Mouse (Mus musculus): ENCODE data around the gene Gsk3b. TPM values are rescaled to one million over a fixed set of nuclear protein-coding genes. Genes with fewer than 3 reads are reported as not detected.
"Not testable (repeated sequence)": the region's sequence is repeated elsewhere in the genome, so short reads cannot be mapped to it uniquely, and the experiment has no call there.

Gene Gsk3b
- 28.2 and 29.6 TPM in 2 replicates for polyA plus RNA-seq (2014; fragmentation: Nextera tagmentation; extraction: Ambion mirVana)

DNA sequence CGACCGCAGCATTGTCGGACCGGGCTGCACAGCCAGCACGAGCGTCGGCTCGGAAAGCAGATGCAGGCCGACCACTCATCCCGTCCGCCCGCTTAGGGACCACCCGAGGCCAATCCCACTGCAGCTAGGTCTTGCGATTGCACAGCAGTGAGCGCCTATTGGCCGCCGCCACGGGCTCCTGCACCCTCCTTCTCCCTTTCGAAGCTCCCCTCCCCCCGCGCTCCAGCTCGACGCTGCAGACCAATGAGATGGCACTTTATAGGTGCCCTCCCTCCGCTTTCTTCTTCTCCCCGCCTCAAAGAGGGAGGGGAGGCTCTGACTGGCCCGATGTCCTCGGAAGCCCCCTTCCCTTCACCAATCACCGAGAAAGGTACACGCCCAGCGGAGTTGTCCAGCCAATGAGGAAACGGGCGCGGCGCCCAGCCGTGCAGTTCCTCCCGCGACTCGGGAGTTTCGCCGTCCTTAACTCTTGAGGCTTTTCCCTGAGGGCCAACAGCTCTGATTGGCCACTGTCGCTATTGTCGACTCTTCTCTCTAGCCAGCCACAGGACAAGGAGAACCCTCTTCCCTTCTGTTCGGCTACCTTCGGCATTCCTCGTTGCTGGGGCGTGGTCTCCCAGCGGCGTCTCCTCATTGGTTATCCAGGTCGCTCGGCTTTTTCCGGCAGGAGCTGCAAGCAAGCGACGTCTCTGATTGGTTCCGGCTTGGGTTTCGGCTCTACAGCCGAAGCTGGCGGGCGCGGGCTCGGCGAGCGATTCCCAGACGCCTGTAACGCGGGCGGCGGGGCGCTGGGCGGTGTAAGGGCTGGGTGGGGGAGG lies at the start of gene Gsk3b:
TSS of gene Gsk3b (plus strand) at position 373 of the 818 bp plus-strand sequence.
- ATAC-seq (replicated peaks; ENCODE audit: low FRiP score) = peak; percentile 92
- under 1% methylated on average over 67 of the region's 69 CpGs for WGBS
- H3K27ac ChIP-seq (ENCODE audit: low read depth, low read length) = peak within 1 kb of the TSS; percentile 99

DNA sequence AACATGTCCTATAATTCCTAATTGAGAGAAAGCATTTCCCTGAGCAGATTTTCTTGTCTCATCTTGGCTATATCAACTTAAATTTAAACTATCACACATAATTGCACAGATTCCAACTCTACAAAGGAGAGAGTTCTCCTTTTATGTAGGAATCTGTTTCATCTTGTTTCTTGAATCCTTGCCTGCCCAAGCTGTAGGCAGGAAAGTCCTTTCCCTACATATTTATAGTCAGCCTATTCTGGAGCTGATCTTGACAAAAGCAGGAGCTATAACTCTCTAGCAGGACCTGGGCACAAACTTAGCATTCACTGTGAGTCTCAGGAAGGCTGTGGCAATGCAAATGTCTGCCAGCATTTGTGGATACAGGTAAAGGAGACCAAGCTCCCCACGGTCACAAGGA lies 46.6 kb upstream of the Gsk3b start:
- no peak overlapping the region for H3K9ac ChIP-seq (ENCODE audit: low read depth, low read length)
- no peak overlapping the region for H3K4me2 ChIP-seq
- 83% methylated on average over 1 of the region's 1 CpGs for WGBS
- no peak overlapping the region for H3K27ac ChIP-seq (ENCODE audit: low read depth, low read length)
- ATAC-seq (replicated peaks; ENCODE audit: low FRiP score) (no peak), DNase-seq (ENCODE audit: low spot score) (no peak)
- H3K27me3 ChIP-seq (replicated peaks; ENCODE audit: control insufficient read depth, insufficient read depth, low read length) = no peaks in the 10 kb centered on the region
- H3K4me3 ChIP-seq (ENCODE audit: low read depth, low read length) = no peak overlapping the region
- H3K9me3 ChIP-seq (ENCODE audit: control insufficient read depth, low read length) = no peaks in the 10 kb centered on the region
- H3K4me1 ChIP-seq (replicated peaks; ENCODE audit: control insufficient read depth, insufficient read depth, low read length) = no peaks in the 10 kb centered on the region
- H3K36me3 ChIP-seq (ENCODE audit: control insufficient read depth, insufficient read depth, low read length) = no peaks in the 10 kb centered on the region

More for the DNA sequence above, at the start of gene Gsk3b:
- Histone ChIP-seq H3K27me3 (replicated peaks; ENCODE audit: control insufficient read depth, insufficient read depth, low read length) (no peaks in the 10 kb centered on the region), H3K4me3 (ENCODE audit: low read depth, low read length) (peak within 1 kb of the TSS; percentile 93), H3K36me3 (ENCODE audit: control insufficient read depth, insufficient read depth, low read length) (no peaks in the 10 kb centered on the region), H3K4me2 (peak within 1 kb of the TSS; percentile 93), H3K4me1 (replicated peaks; ENCODE audit: control insufficient read depth, insufficient read depth, low read length) (peaks cover 18% of the 10 kb centered on the region), H3K9ac (ENCODE audit: low read depth, low read length) (peak within 1 kb of the TSS; percentile 93), H3K9me3 (ENCODE audit: control insufficient read depth, low read length) (no peaks in the 10 kb centered on the region)
- DNase-seq (ENCODE audit: low spot score) = peak; percentile 97

DNA sequence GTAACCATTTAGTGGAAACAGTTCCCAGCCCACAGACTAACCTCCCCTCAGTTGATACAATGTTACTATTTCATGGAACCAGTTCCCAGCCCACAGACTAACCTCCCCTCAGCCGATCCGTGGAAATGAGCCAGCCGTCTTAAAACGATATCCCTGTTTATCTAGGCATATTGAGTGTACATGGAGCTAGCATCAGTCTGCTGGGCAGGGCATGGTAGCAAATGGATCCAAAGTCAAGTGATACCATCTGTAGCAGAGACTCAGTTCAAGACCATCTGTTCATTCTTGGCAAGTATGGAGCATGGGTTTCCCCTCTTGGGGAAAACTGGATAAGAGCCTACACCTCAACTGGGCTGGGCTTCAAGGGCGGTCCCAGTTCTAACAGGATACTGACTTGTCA lies 44.2 kb upstream of the Gsk3b start:
- Histone ChIP-seq H3K9ac (ENCODE audit: low read depth, low read length) (no peak overlapping the region), H3K36me3 (ENCODE audit: control insufficient read depth, insufficient read depth, low read length) (no peaks in the 10 kb centered on the region), H3K27ac (ENCODE audit: low read depth, low read length) (no peak overlapping the region), H3K9me3 (ENCODE audit: control insufficient read depth, low read length) (no peaks in the 10 kb centered on the region), H3K4me1 (replicated peaks; ENCODE audit: control insufficient read depth, insufficient read depth, low read length) (no peaks in the 10 kb centered on the region), H3K4me3 (ENCODE audit: low read depth, low read length) (no peak overlapping the region), H3K4me2 (no peak overlapping the region), H3K27me3 (replicated peaks; ENCODE audit: control insufficient read depth, insufficient read depth, low read length) (no peaks in the 10 kb centered on the region)
- WGBS = 87% methylated on average over 5 of the region's 5 CpGs
- DNase-seq (ENCODE audit: low spot score) (no peak), ATAC-seq (replicated peaks; ENCODE audit: low FRiP score) (no peak)

DNA sequence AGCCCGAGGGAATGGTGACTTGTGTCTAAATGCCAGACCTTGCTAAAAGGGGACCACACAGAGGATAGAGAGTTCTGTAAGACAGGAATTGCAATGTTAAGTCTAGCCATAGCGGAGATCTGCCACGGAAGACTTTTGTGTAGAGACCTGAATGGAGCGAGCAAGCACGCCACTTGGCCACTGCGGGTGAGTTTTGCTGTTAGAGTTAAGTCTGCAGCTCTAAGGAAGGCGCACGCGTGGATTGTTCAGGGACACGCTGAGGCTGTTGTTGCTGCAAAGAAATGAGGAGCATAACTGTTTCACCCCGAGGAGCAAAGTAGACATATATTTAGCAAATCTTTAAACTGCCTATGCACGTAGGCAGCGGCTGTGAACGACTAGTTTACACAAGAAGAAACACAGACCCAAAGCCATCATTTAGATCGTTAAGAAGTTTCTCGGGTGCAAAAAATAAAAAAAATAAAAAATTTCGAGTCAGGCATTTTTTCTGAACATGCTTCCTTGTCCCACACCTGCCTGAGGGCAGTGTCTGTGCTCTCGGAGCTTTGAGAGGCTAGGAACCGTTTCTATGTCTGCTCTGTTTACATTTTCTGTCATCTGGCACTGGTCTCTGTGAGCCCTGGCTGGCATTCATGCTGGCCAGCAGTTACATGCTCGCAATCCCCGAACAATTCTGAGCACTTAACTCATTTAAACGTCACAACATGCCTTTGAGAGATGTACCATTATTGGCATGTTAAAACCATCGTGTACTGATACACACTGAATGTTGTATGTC lies 40.8 kb upstream of the Gsk3b start:
- no peak overlapping the region for H3K4me3 ChIP-seq (ENCODE audit: low read depth, low read length)
- H3K9ac ChIP-seq (ENCODE audit: low read depth, low read length) = no peak overlapping the region
- no peak for DNase-seq (ENCODE audit: low spot score)
- no peak overlapping the region for H3K27ac ChIP-seq (ENCODE audit: low read depth, low read length)
- H3K4me1 ChIP-seq (replicated peaks; ENCODE audit: control insufficient read depth, insufficient read depth, low read length) = no peaks in the 10 kb centered on the region
- H3K36me3 ChIP-seq (ENCODE audit: control insufficient read depth, insufficient read depth, low read length) = no peaks in the 10 kb centered on the region
- WGBS = 74% methylated on average over 23 of the region's 23 CpGs
- no peaks in the 10 kb centered on the region for H3K9me3 ChIP-seq (ENCODE audit: control insufficient read depth, low read length)
- H3K4me2 ChIP-seq = no peak overlapping the region
- no peak for ATAC-seq (replicated peaks; ENCODE audit: low FRiP score)
- H3K27me3 ChIP-seq (replicated peaks; ENCODE audit: control insufficient read depth, insufficient read depth, low read length) = no peaks in the 10 kb centered on the region

DNA sequence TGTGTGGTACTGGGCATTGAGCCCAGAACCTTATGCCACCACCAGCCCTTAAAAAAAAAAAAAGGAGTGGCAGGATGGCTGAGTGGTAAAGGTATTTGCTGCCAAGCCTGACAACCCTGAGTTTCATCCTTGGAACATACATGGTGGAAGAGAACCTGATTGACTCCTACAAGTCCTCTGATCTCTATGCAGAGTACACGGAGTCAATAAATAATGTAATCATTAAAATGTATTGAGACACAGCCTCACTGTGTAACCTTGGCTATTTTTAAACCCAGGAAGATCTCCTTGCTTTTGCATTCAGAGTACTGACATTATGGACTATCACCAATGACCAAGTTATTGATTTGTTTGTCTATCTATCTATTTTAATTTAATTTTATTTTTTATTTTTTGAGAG lies 30.9 kb upstream of the Gsk3b start:
- Histone ChIP-seq H3K27me3 (replicated peaks; ENCODE audit: control insufficient read depth, insufficient read depth, low read length) (no peaks in the 10 kb centered on the region), H3K9ac (ENCODE audit: low read depth, low read length) (no peak overlapping the region), H3K36me3 (ENCODE audit: control insufficient read depth, insufficient read depth, low read length) (no peaks in the 10 kb centered on the region), H3K9me3 (ENCODE audit: control insufficient read depth, low read length) (no peaks in the 10 kb centered on the region), H3K4me3 (ENCODE audit: low read depth, low read length) (no peak overlapping the region), H3K4me1 (replicated peaks; ENCODE audit: control insufficient read depth, insufficient read depth, low read length) (no peaks in the 10 kb centered on the region), H3K27ac (ENCODE audit: low read depth, low read length) (no peak overlapping the region), H3K4me2 (no peak overlapping the region)
- WGBS = 86% methylated on average over 1 of the region's 1 CpGs
- DNase-seq (ENCODE audit: low spot score) = no peak
- no peak for ATAC-seq (replicated peaks; ENCODE audit: low FRiP score)

DNA sequence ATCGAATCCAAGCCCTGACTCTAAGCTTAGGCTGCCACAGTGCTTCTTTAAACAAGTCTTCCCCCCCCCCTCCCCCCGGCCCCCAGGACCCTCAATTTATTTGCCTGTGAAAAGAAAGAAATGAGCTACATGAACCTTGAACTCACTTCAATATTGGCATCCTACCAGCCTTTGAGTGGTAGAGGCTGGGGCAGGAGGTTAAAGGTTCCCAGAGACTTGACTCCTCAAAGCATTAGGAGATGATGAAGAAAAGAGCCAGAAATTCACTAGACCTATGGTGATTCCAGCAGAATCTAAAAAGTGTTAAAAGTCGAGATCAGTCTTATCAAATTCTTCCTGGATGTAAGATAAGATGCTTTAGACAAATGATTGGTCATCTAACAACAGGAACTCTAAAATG lies 30.0 kb upstream of the Gsk3b start:
- ATAC-seq (replicated peaks; ENCODE audit: low FRiP score) (no peak), DNase-seq (ENCODE audit: low spot score) (no peak)
- H3K9ac ChIP-seq (ENCODE audit: low read depth, low read length) = no peak overlapping the region
- no peak overlapping the region for H3K27ac ChIP-seq (ENCODE audit: low read depth, low read length)
- H3K9me3 ChIP-seq (ENCODE audit: control insufficient read depth, low read length) = no peaks in the 10 kb centered on the region
- H3K4me3 ChIP-seq (ENCODE audit: low read depth, low read length) = no peak overlapping the region
- no peaks in the 10 kb centered on the region for H3K27me3 ChIP-seq (replicated peaks; ENCODE audit: control insufficient read depth, insufficient read depth, low read length)
- no peaks in the 10 kb centered on the region for H3K4me1 ChIP-seq (replicated peaks; ENCODE audit: control insufficient read depth, insufficient read depth, low read length)
- H3K36me3 ChIP-seq (ENCODE audit: control insufficient read depth, insufficient read depth, low read length) = no peaks in the 10 kb centered on the region
- no peak overlapping the region for H3K4me2 ChIP-seq
- WGBS = 62% methylated on average over 3 of the region's 3 CpGs

DNA sequence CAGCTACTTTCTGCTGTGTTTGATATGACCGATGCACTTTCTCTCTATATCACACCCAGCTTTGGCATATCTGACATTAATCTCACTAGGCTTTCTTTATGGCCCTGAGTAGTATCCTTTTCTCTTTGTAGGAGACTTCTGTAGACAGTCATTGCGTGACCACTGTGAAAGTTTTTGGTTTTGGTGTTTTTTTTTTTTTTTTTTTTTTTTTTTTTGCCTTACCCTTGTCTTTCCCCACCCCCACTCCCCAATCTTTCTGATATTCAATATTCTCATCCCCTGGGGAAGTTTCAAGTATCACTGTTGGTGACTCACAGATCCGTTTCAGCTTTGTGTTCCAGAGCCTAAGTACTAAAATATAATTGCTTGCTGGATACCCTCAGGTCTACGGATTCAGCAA lies 29.2 kb upstream of the Gsk3b start:
- no peak overlapping the region for H3K4me3 ChIP-seq (ENCODE audit: low read depth, low read length)

DNA sequence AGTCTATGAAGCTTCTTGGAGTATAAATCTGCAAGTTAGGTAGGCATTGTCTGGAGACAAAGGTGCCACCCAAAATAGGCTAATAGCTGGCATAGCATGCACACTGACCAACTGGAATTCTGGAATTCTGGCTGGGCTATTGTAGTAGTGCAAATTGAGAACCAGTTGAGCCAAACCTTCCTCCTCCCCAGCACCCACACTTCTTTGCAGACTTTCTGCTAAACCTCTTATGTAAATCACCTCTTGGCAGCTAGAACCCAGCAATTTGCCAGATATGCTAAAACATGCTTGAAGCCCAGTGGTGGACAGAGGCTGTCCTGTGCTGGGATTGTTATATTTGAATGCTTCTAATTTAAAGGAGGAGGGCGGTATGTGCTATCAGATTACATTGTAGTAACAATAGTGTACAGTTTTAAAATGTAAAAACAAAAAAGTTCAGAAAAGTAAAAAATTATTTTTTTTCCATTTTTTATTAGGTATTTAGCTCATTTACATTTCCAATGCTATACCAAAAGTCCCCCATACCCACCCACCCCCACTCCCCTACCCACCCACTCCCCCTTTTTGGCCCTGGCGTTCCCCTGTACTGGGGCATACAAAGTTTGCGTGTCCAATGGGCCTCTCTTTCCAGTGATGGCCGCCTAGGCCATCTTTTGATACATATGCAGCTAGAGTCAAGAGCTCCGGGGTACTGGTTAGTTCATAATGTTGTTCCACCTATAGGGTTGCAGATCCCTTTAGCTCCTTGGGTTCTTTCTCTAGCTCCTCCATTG lies 14.8 kb upstream of the Gsk3b start:
- not testable (repeated sequence) for H3K4me1 ChIP-seq (replicated peaks; ENCODE audit: control insufficient read depth, insufficient read depth, low read length); H3K36me3 ChIP-seq (ENCODE audit: control insufficient read depth, insufficient read depth, low read length); H3K4me2 ChIP-seq; DNase-seq (ENCODE audit: low spot score); H3K9ac ChIP-seq (ENCODE audit: low read depth, low read length); H3K27ac ChIP-seq (ENCODE audit: low read depth, low read length); H3K9me3 ChIP-seq (ENCODE audit: control insufficient read depth, low read length); ATAC-seq (replicated peaks; ENCODE audit: low FRiP score); H3K27me3 ChIP-seq (replicated peaks; ENCODE audit: control insufficient read depth, insufficient read depth, low read length); H3K4me3 ChIP-seq (ENCODE audit: low read depth, low read length)
- 83% methylated on average over 1 of the region's 5 CpGs for WGBS

More for the DNA sequence above, 29.2 kb upstream of the Gsk3b start:
- H3K36me3 ChIP-seq (ENCODE audit: control insufficient read depth, insufficient read depth, low read length) = no peaks in the 10 kb centered on the region
- no peak for DNase-seq (ENCODE audit: low spot score)
- H3K27ac ChIP-seq (ENCODE audit: low read depth, low read length) = no peak overlapping the region
- ATAC-seq (replicated peaks; ENCODE audit: low FRiP score) = no peak
- H3K9ac ChIP-seq (ENCODE audit: low read depth, low read length) = no peak overlapping the region
- no peaks in the 10 kb centered on the region for H3K4me1 ChIP-seq (replicated peaks; ENCODE audit: control insufficient read depth, insufficient read depth, low read length)
- H3K4me2 ChIP-seq = no peak overlapping the region
- no peaks in the 10 kb centered on the region for H3K9me3 ChIP-seq (ENCODE audit: control insufficient read depth, low read length)
- 72% methylated on average over 4 of the region's 4 CpGs for WGBS
- H3K27me3 ChIP-seq (replicated peaks; ENCODE audit: control insufficient read depth, insufficient read depth, low read length) = no peaks in the 10 kb centered on the region

Measured in liver, embryonic 11.5 days (tissue).